Mouse (Mus musculus) G1E (cell line): ENCODE measurements around the gene Atp1a1.

Source experiments
- CTCF ChIP-seq: IDR thresholded peaks from 2 replicates; pipeline ENCODE4 v1.5.1; 2012; ENCODE audit warnings: low read depth, low read length, inconsistent platforms, mixed read lengths
- GATA1 ChIP-seq: IDR thresholded peaks from 2 replicates; pipeline ENCODE4 v1.6.1; 2012; ENCODE audit warnings: borderline replicate concordance, low read length, inconsistent platforms, mixed read lengths
- GATA2 ChIP-seq: IDR thresholded peaks from 2 replicates; pipeline ENCODE4 v1.6.1; 2012; ENCODE audit warnings: low read depth, low read length, inconsistent platforms, borderline replicate concordance
- POLR2AphosphoS5 ChIP-seq: IDR thresholded peaks from 2 replicates; pipeline ENCODE4 v1.6.1; 2012; ENCODE audit warnings: low read depth, low read length, inconsistent platforms; ENCODE audit not compliant: insufficient replicate concordance

DNA sequence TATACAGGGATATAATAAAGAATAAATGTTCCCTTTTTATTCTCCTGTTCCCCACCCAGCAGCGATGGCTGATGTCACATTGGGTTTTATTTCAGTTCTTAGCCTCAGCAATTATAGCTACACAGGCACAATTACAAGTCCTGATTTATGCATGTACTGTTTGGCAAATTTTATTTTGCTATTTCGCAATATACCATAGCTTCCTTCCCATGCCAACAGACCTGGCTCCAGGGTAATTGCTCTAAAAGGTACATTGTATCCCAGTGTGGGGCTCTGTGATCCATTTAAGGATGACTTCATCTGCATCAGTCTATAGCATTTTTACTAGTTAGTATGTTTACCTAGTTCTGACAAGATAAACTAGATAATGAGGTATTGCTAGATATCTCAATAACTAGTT is 33.7 kb upstream of the Atp1a1 start:
- TF ChIP-seq CTCF, result no peak
- no peak for TF ChIP-seq GATA1
- no peak for TF ChIP-seq POLR2AphosphoS5
- no peak for TF ChIP-seq GATA2
